Mouse (Mus musculus): ENCODE measurements around the gene Slc30a3. TPM values are rescaled to one million over a fixed set of nuclear protein-coding genes. Genes with fewer than 3 reads are reported as not detected.

Gene Slc30a3
- 2.0 TPM for polyA plus RNA-seq (2014; fragmentation: Illumina TruSeq; extraction: RNeasy Lipid Tissue Mini Kit (QIAGEN cat#74804); ENCODE audit: low read depth, low replicate concordance)

GRCm38 (mm10) chr5:31108000-31108490 is at the start of gene Slc30a3:
Gene Slc30a3 (minus strand): TSS chr5:31108237.

GRCm38 (mm10) chr5:31154152-31154553 is 46.1 kb upstream of the Slc30a3 start, which contains the start of gene Mpv17:
Gene Mpv17 (minus strand): TSS chr5:31154251.

GRCm38 (mm10) chr5:31138241-31138967 is 30.4 kb upstream of the Slc30a3 start, which contains the start of gene Ucn:
Gene Ucn (minus strand): TSS chr5:31138829.

GRCm38 (mm10) chr5:31116354-31116753 is 8.3 kb upstream of the Slc30a3 start, which contains the start of gene Trim54:
Gene Trim54 (plus strand): TSS chr5:31116712.

GRCm38 (mm10) chr5:31105814-31106335 is 2.2 kb downstream of the Slc30a3 start, which contains the start of gene Dnajc5g:
Gene Dnajc5g (plus strand): TSS chr5:31106285.

GRCm38 (mm10) chr5:31054261-31055215 is 53.5 kb downstream of the Slc30a3 start, which contains the start of gene Cad:
Gene Cad (plus strand): TSS chr5:31054780.

DNA sequence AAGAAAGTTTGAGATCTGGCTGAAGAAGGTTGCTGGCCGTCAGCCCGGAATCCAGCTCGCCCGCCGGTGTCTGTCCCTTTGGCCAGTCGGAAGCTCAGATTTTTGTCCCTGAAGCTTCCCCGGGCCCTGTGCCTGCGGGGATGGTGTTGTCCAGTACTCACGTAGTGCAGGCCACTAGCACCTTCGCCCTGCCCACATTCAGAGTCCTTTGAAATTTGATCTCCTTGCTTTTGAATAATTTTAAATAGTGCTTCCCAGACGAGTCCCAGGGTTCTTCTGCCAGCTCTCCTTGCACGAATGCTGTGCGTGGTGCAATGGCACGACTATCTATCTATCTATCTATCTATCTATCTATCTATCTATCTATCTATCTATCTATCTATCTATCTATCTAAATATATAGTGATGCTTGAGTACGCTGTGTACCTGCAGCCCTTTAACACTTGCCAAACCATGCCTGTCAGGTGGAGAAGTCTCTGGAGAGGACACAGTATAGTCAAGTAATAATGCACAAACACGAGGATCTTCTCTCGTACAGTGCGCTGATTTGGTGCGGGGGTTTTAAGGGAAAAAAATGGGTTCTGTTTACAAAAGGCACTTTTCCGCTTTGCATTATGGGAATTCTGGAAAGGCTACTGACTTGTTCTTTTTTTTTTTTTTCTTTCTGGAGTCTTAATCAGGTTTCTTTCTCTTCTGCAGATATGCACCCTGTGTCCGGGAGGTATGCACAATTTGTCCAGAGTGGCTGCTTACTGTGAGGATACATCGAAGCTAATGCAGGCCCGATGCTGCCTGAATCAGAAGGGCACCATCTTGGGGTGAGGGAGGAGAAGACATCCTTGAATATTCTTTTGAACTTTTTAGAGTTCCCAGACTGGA is 59.0 kb downstream of the Slc30a3 start, which contains the start of gene Slc5a6:
Slc5a6 (minus strand) TSS at position 162 of the 879 bp plus-strand sequence.

DNA sequence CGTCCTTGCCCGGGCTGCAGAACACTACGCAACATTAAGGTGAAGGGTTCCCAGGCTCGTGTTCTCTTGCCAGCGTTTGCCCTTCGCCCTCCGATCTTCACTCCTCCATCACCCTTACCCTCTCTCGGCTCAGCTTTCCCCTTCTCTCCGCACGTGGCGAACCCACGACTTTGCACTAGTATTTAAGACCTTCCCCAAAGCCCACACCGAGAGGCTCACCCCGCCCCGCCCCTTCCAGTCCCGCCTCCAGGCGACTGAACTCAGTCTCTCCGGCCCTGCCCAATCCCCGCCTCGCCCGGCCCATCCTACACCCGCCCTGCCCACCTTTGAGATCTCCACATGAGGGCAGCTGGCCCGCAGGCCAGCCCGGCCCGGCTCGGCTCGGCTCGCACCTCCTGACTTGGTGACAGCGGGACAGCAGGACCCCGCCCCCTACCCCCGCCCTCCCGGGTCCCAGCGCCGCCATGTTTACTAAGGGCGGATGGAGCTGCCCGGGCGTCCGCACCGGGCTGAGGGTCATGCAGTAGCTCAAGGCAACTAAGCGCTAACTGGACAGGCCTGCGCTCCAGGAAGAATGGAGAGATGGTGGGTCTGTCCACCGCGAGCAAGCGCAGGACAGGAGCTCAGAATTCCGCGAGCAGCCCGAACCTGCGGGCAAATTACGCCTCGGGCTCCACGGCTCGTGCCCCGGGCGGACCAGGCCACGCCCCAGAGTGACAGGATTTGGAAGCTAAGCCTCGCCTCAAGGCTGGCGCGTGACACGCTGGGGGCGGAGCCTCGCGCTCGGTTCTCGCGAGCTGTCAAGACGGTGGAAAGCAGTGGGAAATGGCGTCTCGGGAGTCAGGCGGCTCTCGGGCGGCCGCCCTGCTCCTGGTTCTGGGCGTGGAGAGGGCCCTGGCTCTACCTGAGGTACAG is 59.9 kb downstream of the Slc30a3 start, which contains the start of gene Atraid:
Atraid (plus strand) TSS at position 465 of the 915 bp plus-strand sequence.

Other genes starting within 250 kb of the Slc30a3 start
- 30.4 TPM for gene Tmem214, start 240.2 kb downstream of the Slc30a3 start, polyA plus RNA-seq (2014; fragmentation: Illumina TruSeq; extraction: RNeasy Lipid Tissue Mini Kit (QIAGEN cat#74804); ENCODE audit: low read depth, low replicate concordance)
- gene Agbl5, start 219.5 kb downstream of the Slc30a3 start, polyA plus RNA-seq (2014; fragmentation: Illumina TruSeq; extraction: RNeasy Lipid Tissue Mini Kit (QIAGEN cat#74804); ENCODE audit: low read depth, low replicate concordance): 110 TPM
- gene Ost4, start 200.4 kb downstream of the Slc30a3 start, polyA plus RNA-seq (2014; fragmentation: Illumina TruSeq; extraction: RNeasy Lipid Tissue Mini Kit (QIAGEN cat#74804); ENCODE audit: low read depth, low replicate concordance): 132 TPM
- not detected for gene Emilin1, start 194.8 kb downstream of the Slc30a3 start, polyA plus RNA-seq (2014; fragmentation: Illumina TruSeq; extraction: RNeasy Lipid Tissue Mini Kit (QIAGEN cat#74804); ENCODE audit: low read depth, low replicate concordance)
- gene Khk, start 186.8 kb downstream of the Slc30a3 start, polyA plus RNA-seq (2014; fragmentation: Illumina TruSeq; extraction: RNeasy Lipid Tissue Mini Kit (QIAGEN cat#74804); ENCODE audit: low read depth, low replicate concordance): 0.50 TPM
- not detected for gene Cgref1, start 162.6 kb downstream of the Slc30a3 start, polyA plus RNA-seq (2014; fragmentation: Illumina TruSeq; extraction: RNeasy Lipid Tissue Mini Kit (QIAGEN cat#74804); ENCODE audit: low read depth, low replicate concordance)
- 7.0 TPM for gene Preb, start 147.9 kb downstream of the Slc30a3 start, polyA plus RNA-seq (2014; fragmentation: Illumina TruSeq; extraction: RNeasy Lipid Tissue Mini Kit (QIAGEN cat#74804); ENCODE audit: low read depth, low replicate concordance)
- gene Tcf23, start 139.6 kb downstream of the Slc30a3 start, polyA plus RNA-seq (2014; fragmentation: Illumina TruSeq; extraction: RNeasy Lipid Tissue Mini Kit (QIAGEN cat#74804); ENCODE audit: low read depth, low replicate concordance): 0.73 TPM
- gene Atraid, start 59.9 kb downstream of the Slc30a3 start, polyA plus RNA-seq (2014; fragmentation: Illumina TruSeq; extraction: RNeasy Lipid Tissue Mini Kit (QIAGEN cat#74804); ENCODE audit: low read depth, low replicate concordance): 28.7 TPM
- gene Slc5a6, start 59.3 kb downstream of the Slc30a3 start, polyA plus RNA-seq (2014; fragmentation: Illumina TruSeq; extraction: RNeasy Lipid Tissue Mini Kit (QIAGEN cat#74804); ENCODE audit: low read depth, low replicate concordance): 0.84 TPM
- gene Cad, start 53.5 kb downstream of the Slc30a3 start, polyA plus RNA-seq (2014; fragmentation: Illumina TruSeq; extraction: RNeasy Lipid Tissue Mini Kit (QIAGEN cat#74804); ENCODE audit: low read depth, low replicate concordance): 0.66 TPM
- gene Dnajc5g, start 2.0 kb downstream of the Slc30a3 start, polyA plus RNA-seq (2014; fragmentation: Illumina TruSeq; extraction: RNeasy Lipid Tissue Mini Kit (QIAGEN cat#74804); ENCODE audit: low read depth, low replicate concordance): 281 TPM
- not detected for gene Trim54, start 8.5 kb upstream of the Slc30a3 start, polyA plus RNA-seq (2014; fragmentation: Illumina TruSeq; extraction: RNeasy Lipid Tissue Mini Kit (QIAGEN cat#74804); ENCODE audit: low read depth, low replicate concordance)
- not detected for gene Ucn, start 30.6 kb upstream of the Slc30a3 start, polyA plus RNA-seq (2014; fragmentation: Illumina TruSeq; extraction: RNeasy Lipid Tissue Mini Kit (QIAGEN cat#74804); ENCODE audit: low read depth, low replicate concordance)
- 6.5 TPM for gene Mpv17, start 46.0 kb upstream of the Slc30a3 start, polyA plus RNA-seq (2014; fragmentation: Illumina TruSeq; extraction: RNeasy Lipid Tissue Mini Kit (QIAGEN cat#74804); ENCODE audit: low read depth, low replicate concordance)
- 0.34 TPM for gene Gm29609, start 71.7 kb upstream of the Slc30a3 start, polyA plus RNA-seq (2014; fragmentation: Illumina TruSeq; extraction: RNeasy Lipid Tissue Mini Kit (QIAGEN cat#74804); ENCODE audit: low read depth, low replicate concordance)
- 49.1 TPM for gene Gtf3c2, start 71.9 kb upstream of the Slc30a3 start, polyA plus RNA-seq (2014; fragmentation: Illumina TruSeq; extraction: RNeasy Lipid Tissue Mini Kit (QIAGEN cat#74804); ENCODE audit: low read depth, low replicate concordance)
- 20.1 TPM for gene Snx17, start 85.0 kb upstream of the Slc30a3 start, polyA plus RNA-seq (2014; fragmentation: Illumina TruSeq; extraction: RNeasy Lipid Tissue Mini Kit (QIAGEN cat#74804); ENCODE audit: low read depth, low replicate concordance)
- gene Eif2b4, start 85.2 kb upstream of the Slc30a3 start, polyA plus RNA-seq (2014; fragmentation: Illumina TruSeq; extraction: RNeasy Lipid Tissue Mini Kit (QIAGEN cat#74804); ENCODE audit: low read depth, low replicate concordance): 7.0 TPM
- gene Zfp513, start 94.1 kb upstream of the Slc30a3 start, polyA plus RNA-seq (2014; fragmentation: Illumina TruSeq; extraction: RNeasy Lipid Tissue Mini Kit (QIAGEN cat#74804); ENCODE audit: low read depth, low replicate concordance): 2.7 TPM
- gene Ppm1g, start 112.5 kb upstream of the Slc30a3 start, polyA plus RNA-seq (2014; fragmentation: Illumina TruSeq; extraction: RNeasy Lipid Tissue Mini Kit (QIAGEN cat#74804); ENCODE audit: low read depth, low replicate concordance): 206 TPM
- gene Nrbp1, start 132.6 kb upstream of the Slc30a3 start, polyA plus RNA-seq (2014; fragmentation: Illumina TruSeq; extraction: RNeasy Lipid Tissue Mini Kit (QIAGEN cat#74804); ENCODE audit: low read depth, low replicate concordance): 56.3 TPM
- not detected for gene Gm9970, start 133.0 kb upstream of the Slc30a3 start, polyA plus RNA-seq (2014; fragmentation: Illumina TruSeq; extraction: RNeasy Lipid Tissue Mini Kit (QIAGEN cat#74804); ENCODE audit: low read depth, low replicate concordance)
- 0.73 TPM for gene Krtcap3, start 143.5 kb upstream of the Slc30a3 start, polyA plus RNA-seq (2014; fragmentation: Illumina TruSeq; extraction: RNeasy Lipid Tissue Mini Kit (QIAGEN cat#74804); ENCODE audit: low read depth, low replicate concordance)
- 165 TPM for gene Ift172, start 182.9 kb upstream of the Slc30a3 start, polyA plus RNA-seq (2014; fragmentation: Illumina TruSeq; extraction: RNeasy Lipid Tissue Mini Kit (QIAGEN cat#74804); ENCODE audit: low read depth, low replicate concordance)
- gene Fndc4, start 187.8 kb upstream of the Slc30a3 start, polyA plus RNA-seq (2014; fragmentation: Illumina TruSeq; extraction: RNeasy Lipid Tissue Mini Kit (QIAGEN cat#74804); ENCODE audit: low read depth, low replicate concordance): 1.2 TPM
- gene Gckr, start 189.2 kb upstream of the Slc30a3 start, polyA plus RNA-seq (2014; fragmentation: Illumina TruSeq; extraction: RNeasy Lipid Tissue Mini Kit (QIAGEN cat#74804); ENCODE audit: low read depth, low replicate concordance): 0.48 TPM

All from testis, adult 10 weeks (tissue).